Mouse (Mus musculus) forebrain, postnatal 0 days (tissue): ENCODE data around the gene Ddx5. TPM values are rescaled to one million over a fixed set of nuclear protein-coding genes. Genes with fewer than 3 reads are reported as not detected.

Experiments used
- ATAC-seq: fragments of 200-750 bp; cut with Nextera tagmentation; 2 replicates; pipeline ENCODE4 v1.8.0; 2017; ENCODE audit warnings: mild to moderate bottlenecking, moderate library complexity
- DNase-seq: peaks from one replicate; pipeline ENCODE4 v3.0.0-alpha.2; 2015
- H3K27ac ChIP-seq: fragments of 300-500 bp; sonication (generic); 2 replicates; pipeline ENCODE4 v1.5.1; 2014; ENCODE audit warnings: low read depth, mild to moderate bottlenecking, antibody characterized with exemption, low read length, moderate library complexity, mixed read lengths
- H3K27me3 ChIP-seq: fragments of 300-500 bp; sonication (generic); 2 replicates; pipeline ENCODE4 v1.6.1; 2014; ENCODE audit warnings: mild to moderate bottlenecking, low read length, mixed read lengths; ENCODE audit not compliant: insufficient read depth
- H3K36me3 ChIP-seq: fragments of 300-500 bp; sonication (generic); 2 replicates; pipeline ENCODE4 v1.6.1; 2014; ENCODE audit warnings: mild to moderate bottlenecking, moderate library complexity; ENCODE audit not compliant: insufficient read depth
- H3K4me1 ChIP-seq: fragments of 300-500 bp; sonication (generic); 2 replicates; pipeline ENCODE4 v1.6.1; 2014; ENCODE audit warnings: antibody characterized with exemption; ENCODE audit not compliant: insufficient read depth
- H3K4me2 ChIP-seq: fragments of 300-500 bp; sonication (generic); 2 replicates; pipeline ENCODE4 v1.6.1; 2014; ENCODE audit warnings: low read depth, mild to moderate bottlenecking, moderate library complexity
- H3K4me3 ChIP-seq: fragments of 300-500 bp; sonication (generic); 2 replicates; pipeline ENCODE4 v1.5.1; 2014; ENCODE audit warnings: low read depth, low read length, mixed read lengths
- H3K9ac ChIP-seq: fragments of 300-500 bp; sonication (generic); 2 replicates; pipeline ENCODE4 v1.6.1; 2014; ENCODE audit warnings: mild to moderate bottlenecking
- H3K9me3 ChIP-seq: fragments of 300-500 bp; sonication (generic); 2 replicates; pipeline ENCODE4 v1.6.1; 2016; ENCODE audit warnings: low read length
- CTCF ChIP-seq: sonication (generic); IDR thresholded peaks from 2 replicates; pipeline ENCODE4 v1.5.1; 2016; ENCODE audit warnings: antibody characterized with exemption, control low read depth, low read depth
- WGBS: fragments of 180-500 bp; shearing (Covaris S2); extraction: QIAGEN DNeasy Blood & Tissue Kit; methylation state at CpG from one replicate; pipeline ENCODE4 v1.1.7; 2014; 5-methylcytosine and 5-hydroxymethylcytosine counted together
- polyA plus RNA-seq: library from polyadenylated mRNA; unstranded; fragments of >200 nt; fragmentation: Nextera tagmentation; extraction: Ambion mirVana; gene quantifications from 2 replicates; pipeline ENCODE4 v1.2.1, GENCODE M21; 2015
- total RNA-seq: library from RNA; depleted of rRNA; stranded (reverse); fragments of >200 nt; gene quantifications from 2 replicates; pipeline ENCODE4 v1.2.3, GENCODE M21; 2014

Gene Ddx5
- total and polyA plus RNA-seq, 2 experiments from 2014 or later: 306 to 530 TPM

- Histone ChIP-seq H3K4me2 (no peak overlapping the region), H3K4me1 (no peaks in the 10 kb centered on the region; the same call in 1 of the 2 replicates), H3K9ac (no peak overlapping the region), H3K27me3 (no peaks in the 10 kb centered on the region), H3K36me3 (peaks cover 44% of the 10 kb centered on the region), H3K27ac (no peak overlapping the region), H3K9me3 (no peaks in the 10 kb centered on the region), H3K4me3 (no peak overlapping the region)
- no peak for TF ChIP-seq CTCF
- DNase-seq (no peak), ATAC-seq (0 out of 2 replicates have a peak, but pooled peaks have one; percentile 19)
- 52% methylated on average over 4 of the region's 4 CpGs for WGBS
Observed at GRCm38 (mm10) chr11:106820972-106821371, 32.0 kb upstream of the Ddx5 start.

DNA sequence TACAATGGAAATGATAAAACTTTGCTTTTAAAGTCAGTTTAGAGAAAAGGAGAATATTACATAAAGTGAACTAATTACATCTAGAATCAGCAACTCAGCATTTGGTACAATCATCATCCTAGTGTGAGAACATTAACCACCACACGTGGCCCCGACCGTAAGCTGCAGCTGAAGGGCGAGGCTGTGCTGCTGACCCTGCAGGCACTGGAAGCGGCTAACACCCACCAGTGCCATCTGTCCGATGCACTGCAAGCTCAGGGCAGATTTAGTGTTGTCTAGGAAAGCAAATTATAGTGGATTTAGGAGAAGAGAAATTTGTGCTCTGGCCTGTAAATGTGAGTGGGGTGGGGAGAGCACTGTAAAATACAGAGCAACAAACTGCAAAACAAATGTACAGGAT, 31.3 kb upstream of the Ddx5 start:
- DNase-seq (no peak), ATAC-seq (no peak)
- H3K4me2 ChIP-seq: no peak overlapping the region
- WGBS: 57% methylated on average over 6 of the region's 6 CpGs
- no peak overlapping the region for H3K9ac ChIP-seq
- peaks cover 46% of the 10 kb centered on the region for H3K36me3 ChIP-seq
- no peaks in the 10 kb centered on the region; the same call in 1 of the 2 replicates for H3K4me1 ChIP-seq
- no peak overlapping the region for H3K27ac ChIP-seq
- H3K27me3 ChIP-seq: no peaks in the 10 kb centered on the region
- no peaks in the 10 kb centered on the region for H3K9me3 ChIP-seq
- TF ChIP-seq CTCF: no peak
- H3K4me3 ChIP-seq: no peak overlapping the region

DNA sequence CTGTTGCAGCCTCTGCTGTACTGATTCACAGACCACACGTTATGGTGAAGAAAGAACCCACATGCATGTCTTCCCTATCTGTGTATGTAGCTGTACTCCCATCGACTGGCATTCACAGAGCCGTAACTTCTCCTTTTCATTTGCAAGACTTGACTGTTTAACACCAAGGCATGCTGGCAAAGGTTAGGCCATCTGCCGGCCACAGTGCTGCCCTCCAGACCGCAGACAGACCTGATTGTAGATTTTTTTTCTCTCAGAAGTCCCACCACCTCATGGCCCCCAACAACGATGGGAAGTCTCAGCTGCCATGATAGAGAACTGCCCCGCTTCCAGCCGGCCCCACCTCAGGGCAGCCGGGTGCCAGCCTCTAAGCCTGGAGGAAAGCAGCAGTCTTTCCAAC, 30.6 kb upstream of the Ddx5 start:
- Histone ChIP-seq H3K4me1 (no peaks in the 10 kb centered on the region; the same call in 1 of the 2 replicates), H3K9ac (no peak overlapping the region), H3K36me3 (peaks cover 52% of the 10 kb centered on the region), H3K27me3 (no peaks in the 10 kb centered on the region), H3K4me2 (no peak overlapping the region), H3K9me3 (no peaks in the 10 kb centered on the region), H3K4me3 (no peak overlapping the region), H3K27ac (no peak overlapping the region)
- DNase-seq: no peak
- no peak for ATAC-seq
- 88% methylated on average over 9 of the region's 9 CpGs for WGBS
- no peak for TF ChIP-seq CTCF

GRCm38 (mm10) chr11:106818341-106818740, 29.4 kb upstream of the Ddx5 start:
- H3K4me1 ChIP-seq: no peaks in the 10 kb centered on the region; the same call in 1 of the 2 replicates
- no peak for TF ChIP-seq CTCF
- DNase-seq (peak; percentile 71), ATAC-seq (peak; percentile 71)
- no peaks in the 10 kb centered on the region for H3K9me3 ChIP-seq
- no peaks in the 10 kb centered on the region for H3K27me3 ChIP-seq
- H3K4me3 ChIP-seq: no peak overlapping the region
- H3K27ac ChIP-seq: peak overlapping the region; percentile 81
- WGBS: 10% methylated on average over 9 of the region's 9 CpGs
- H3K9ac ChIP-seq: peak overlapping the region; percentile 33; the same call in 1 of the 2 replicates
- peaks cover 55% of the 10 kb centered on the region for H3K36me3 ChIP-seq
- H3K4me2 ChIP-seq: peak overlapping the region; percentile 24; the same call in 1 of the 2 replicates

DNA sequence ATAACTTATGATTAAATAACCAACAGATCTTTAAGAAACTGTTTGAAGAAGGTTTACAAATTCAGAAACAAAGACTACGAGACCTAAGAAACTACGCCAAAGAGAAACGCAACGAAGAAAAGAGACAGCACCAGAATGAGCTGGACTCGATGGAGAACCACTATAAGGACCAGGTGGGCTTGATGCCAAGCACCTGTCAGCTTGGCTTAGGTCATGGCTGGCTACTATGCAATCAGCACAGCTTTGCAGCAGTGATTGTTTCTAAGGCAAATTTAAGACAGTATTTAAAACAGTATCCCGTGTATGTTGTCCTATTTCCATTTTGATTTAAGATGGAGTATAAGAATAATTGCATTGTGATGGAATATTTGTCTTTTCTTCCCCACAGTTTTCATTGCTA, 28.8 kb upstream of the Ddx5 start:
- H3K27me3 ChIP-seq: no peaks in the 10 kb centered on the region
- no peak for TF ChIP-seq CTCF
- no peaks in the 10 kb centered on the region; the same call in 1 of the 2 replicates for H3K4me1 ChIP-seq
- H3K4me3 ChIP-seq: no peak overlapping the region
- peak overlapping the region; percentile 33; the same call in 1 of the 2 replicates for H3K9ac ChIP-seq
- no peaks in the 10 kb centered on the region for H3K9me3 ChIP-seq
- peak overlapping the region; percentile 81 for H3K27ac ChIP-seq
- WGBS: 34% methylated on average over 6 of the region's 6 CpGs
- H3K36me3 ChIP-seq: peaks cover 59% of the 10 kb centered on the region
- H3K4me2 ChIP-seq: no peak overlapping the region
- peak; percentile 53 for DNase-seq
- no peak; the same call in 1 of the 2 replicates for ATAC-seq

GRCm38 (mm10) chr11:106817156-106817555, 28.2 kb upstream of the Ddx5 start:
- DNase-seq (no peak), ATAC-seq (no peak)
- no peaks in the 10 kb centered on the region for H3K9me3 ChIP-seq
- no peak overlapping the region for H3K27ac ChIP-seq
- H3K27me3 ChIP-seq: no peaks in the 10 kb centered on the region
- no peak for TF ChIP-seq CTCF
- H3K4me1 ChIP-seq: no peaks in the 10 kb centered on the region; the same call in 1 of the 2 replicates
- H3K4me2 ChIP-seq: no peak overlapping the region
- WGBS: 63% methylated on average over 3 of the region's 3 CpGs
- H3K4me3 ChIP-seq: no peak overlapping the region
- H3K36me3 ChIP-seq: peaks cover 59% of the 10 kb centered on the region
- H3K9ac ChIP-seq: no peak overlapping the region

GRCm38 (mm10) chr11:106816316-106816715, 27.3 kb upstream of the Ddx5 start:
- no peak for ATAC-seq
- Histone ChIP-seq H3K27me3 (no peaks in the 10 kb centered on the region), H3K4me2 (no peak overlapping the region), H3K4me1 (no peaks in the 10 kb centered on the region; the same call in 1 of the 2 replicates), H3K9me3 (no peaks in the 10 kb centered on the region), H3K9ac (no peak overlapping the region), H3K36me3 (peaks cover 65% of the 10 kb centered on the region), H3K27ac (no peak overlapping the region), H3K4me3 (no peak overlapping the region)
- no peak for TF ChIP-seq CTCF
- no peak for DNase-seq
- 87% methylated on average over 7 of the region's 7 CpGs for WGBS
